Mouse (Mus musculus) heart, embryonic 15.5 days (tissue): ENCODE results near the gene Bmpr1b. TPM values are rescaled to one million over a fixed set of nuclear protein-coding genes. Genes with fewer than 3 reads are reported as not detected.

Experiments
- ATAC-seq: fragments of 200-750 bp; cut with Nextera tagmentation; replicated peaks from 2 replicates; pipeline ENCODE4 v1.8.0; 2017; ENCODE audit warnings: low read depth, moderate TSS enrichment; ENCODE audit not compliant: insufficient number of reproducible peaks, insufficient read depth, low FRiP score
- H3K27ac ChIP-seq: fragments of 300-500 bp; sonication (generic); 2 replicates; pipeline ENCODE4 v1.5.1; 2015; ENCODE audit warnings: mild to moderate bottlenecking, inconsistent platforms
- H3K27me3 ChIP-seq: fragments of 300-500 bp; sonication (generic); 2 replicates; pipeline ENCODE4 v1.6.1; 2015; ENCODE audit warnings: inconsistent platforms
- H3K36me3 ChIP-seq: fragments of 300-500 bp; sonication (generic); 2 replicates; pipeline ENCODE4 v1.6.1; 2015; ENCODE audit warnings: mild to moderate bottlenecking, inconsistent platforms
- H3K4me1 ChIP-seq: fragments of 300-500 bp; sonication (generic); replicated peaks from 2 replicates; pipeline ENCODE4 v1.6.1; 2015; ENCODE audit warnings: inconsistent platforms
- H3K4me2 ChIP-seq: fragments of 300-500 bp; sonication (generic); 2 replicates; pipeline ENCODE4 v1.6.1; 2015; ENCODE audit warnings: inconsistent platforms, mild to moderate bottlenecking, moderate library complexity
- H3K4me3 ChIP-seq: fragments of 300-500 bp; sonication (generic); 2 replicates; pipeline ENCODE4 v1.5.1; 2015; ENCODE audit warnings: mild to moderate bottlenecking, inconsistent platforms
- H3K9ac ChIP-seq: fragments of 300-500 bp; sonication (generic); 2 replicates; pipeline ENCODE4 v1.6.1; 2015; ENCODE audit warnings: mild to moderate bottlenecking, inconsistent platforms
- H3K9me3 ChIP-seq: fragments of 300-500 bp; sonication (generic); replicated peaks from 2 replicates; pipeline ENCODE4 v1.6.1; 2016; ENCODE audit warnings: inconsistent platforms
- WGBS: fragments of 180-500 bp; shearing (Covaris S2); methylation state at CpG from one replicate; pipeline ENCODE4 v1.1.7; 2015; ENCODE audit warnings: mixed read lengths; 5-methylcytosine and 5-hydroxymethylcytosine counted together
- polyA plus RNA-seq: library from polyadenylated mRNA; unstranded; fragments of >200 nt; fragmentation: Nextera tagmentation; extraction: Ambion mirVana; gene quantifications from 2 replicates; pipeline ENCODE4 v1.2.1, GENCODE M21; 2015

Gene Bmpr1b
- polyA plus RNA-seq, 1 experiment from 2014 or later, result 0.59 TPM

- no peaks in the 10 kb centered on the region for H3K4me1 ChIP-seq
- peak; percentile 58 for ATAC-seq
- H3K9me3 ChIP-seq, result no peaks in the 10 kb centered on the region
- H3K4me2 ChIP-seq, result peak overlapping the region; percentile 45; the same call in 1 of the 2 replicates
- no peak overlapping the region for H3K27ac ChIP-seq
- no peak overlapping the region for H3K9ac ChIP-seq
- no peaks in the 10 kb centered on the region for H3K36me3 ChIP-seq
- 16% methylated on average over 13 of the region's 13 CpGs for WGBS
- no peaks in the 10 kb centered on the region for H3K27me3 ChIP-seq
- no peak overlapping the region for H3K4me3 ChIP-seq
Measured at GRCm38 (mm10) chr3:141862816-141863461, 306.3 kb downstream of the Bmpr1b start.

GRCm38 (mm10) chr3:141857123-141857522 lies 312.1 kb downstream of the Bmpr1b start:
- H3K36me3 ChIP-seq, result no peaks in the 10 kb centered on the region
- no peaks in the 10 kb centered on the region for H3K4me1 ChIP-seq
- no peak overlapping the region for H3K4me2 ChIP-seq
- no peaks in the 10 kb centered on the region for H3K27me3 ChIP-seq
- WGBS, result 75% methylated on average over 8 of the region's 8 CpGs
- no peak overlapping the region for H3K4me3 ChIP-seq
- H3K9ac ChIP-seq, result no peak overlapping the region
- ATAC-seq, result no peak
- H3K9me3 ChIP-seq, result no peaks in the 10 kb centered on the region
- no peak overlapping the region for H3K27ac ChIP-seq

- Histone ChIP-seq H3K4me1 (no peaks in the 10 kb centered on the region), H3K9me3 (no peaks in the 10 kb centered on the region), H3K4me3 (no peak overlapping the region), H3K27me3 (no peaks in the 10 kb centered on the region), H3K9ac (no peak overlapping the region), H3K4me2 (no peak overlapping the region), H3K36me3 (no peaks in the 10 kb centered on the region), H3K27ac (no peak overlapping the region)
- no peak for ATAC-seq
- WGBS, result 78% methylated on average over 4 of the region's 4 CpGs
Measured at GRCm38 (mm10) chr3:141854339-141854738, 314.9 kb downstream of the Bmpr1b start.

- Histone ChIP-seq H3K4me2 (no peak overlapping the region), H3K27me3 (no peaks in the 10 kb centered on the region), H3K27ac (no peak overlapping the region), H3K4me1 (no peaks in the 10 kb centered on the region), H3K36me3 (no peaks in the 10 kb centered on the region), H3K9me3 (no peaks in the 10 kb centered on the region), H3K9ac (no peak overlapping the region), H3K4me3 (no peak overlapping the region)
- 73% methylated on average over 7 of the region's 7 CpGs for WGBS
- ATAC-seq, result no peak
Measured at GRCm38 (mm10) chr3:141850141-141850540, 319.1 kb downstream of the Bmpr1b start.

- Histone ChIP-seq H3K9ac (no peak overlapping the region), H3K27me3 (no peaks in the 10 kb centered on the region), H3K4me1 (no peaks in the 10 kb centered on the region), H3K9me3 (no peaks in the 10 kb centered on the region), H3K4me3 (no peak overlapping the region), H3K36me3 (no peaks in the 10 kb centered on the region), H3K4me2 (no peak overlapping the region), H3K27ac (no peak overlapping the region)
- no peak for ATAC-seq
- 69% methylated on average over 1 of the region's 1 CpGs for WGBS
Measured at GRCm38 (mm10) chr3:141849206-141849605, 320.0 kb downstream of the Bmpr1b start.

- no peaks in the 10 kb centered on the region for H3K36me3 ChIP-seq
- H3K9me3 ChIP-seq, result no peaks in the 10 kb centered on the region
- no peak overlapping the region for H3K4me3 ChIP-seq
- no peak for ATAC-seq
- H3K9ac ChIP-seq, result no peak overlapping the region
- no peak overlapping the region for H3K27ac ChIP-seq
- 41% methylated on average over 7 of the region's 7 CpGs for WGBS
- H3K4me2 ChIP-seq, result no peak overlapping the region
- H3K4me1 ChIP-seq, result no peaks in the 10 kb centered on the region
- no peaks in the 10 kb centered on the region for H3K27me3 ChIP-seq
Measured at GRCm38 (mm10) chr3:141838864-141839263, 330.4 kb downstream of the Bmpr1b start.

GRCm38 (mm10) chr3:141831135-141831534 lies 338.1 kb downstream of the Bmpr1b start:
- 20% methylated on average over 3 of the region's 3 CpGs for WGBS
- no peaks in the 10 kb centered on the region for H3K9me3 ChIP-seq
- no peaks in the 10 kb centered on the region for H3K4me1 ChIP-seq
- no peak overlapping the region for H3K4me3 ChIP-seq
- no peak overlapping the region for H3K27ac ChIP-seq
- H3K36me3 ChIP-seq, result no peaks in the 10 kb centered on the region
- H3K27me3 ChIP-seq, result no peaks in the 10 kb centered on the region
- no peak overlapping the region for H3K9ac ChIP-seq
- H3K4me2 ChIP-seq, result no peak overlapping the region
- no peak for ATAC-seq

GRCm38 (mm10) chr3:141828301-141828700 lies 340.9 kb downstream of the Bmpr1b start:
- H3K9me3 ChIP-seq, result no peaks in the 10 kb centered on the region
- H3K4me1 ChIP-seq, result no peaks in the 10 kb centered on the region
- H3K4me3 ChIP-seq, result no peak overlapping the region
- H3K9ac ChIP-seq, result no peak overlapping the region
- H3K36me3 ChIP-seq, result no peaks in the 10 kb centered on the region
- no peak overlapping the region for H3K4me2 ChIP-seq
- 75% methylated on average over 5 of the region's 5 CpGs for WGBS
- H3K27me3 ChIP-seq, result no peaks in the 10 kb centered on the region
- ATAC-seq, result no peak
- no peak overlapping the region for H3K27ac ChIP-seq

- H3K9ac ChIP-seq, result no peak overlapping the region
- no peaks in the 10 kb centered on the region for H3K27me3 ChIP-seq
- ATAC-seq, result no peak
- no peaks in the 10 kb centered on the region for H3K9me3 ChIP-seq
- no peak overlapping the region for H3K27ac ChIP-seq
- H3K4me1 ChIP-seq, result no peaks in the 10 kb centered on the region
- no peak overlapping the region for H3K4me2 ChIP-seq
- no peaks in the 10 kb centered on the region for H3K36me3 ChIP-seq
- H3K4me3 ChIP-seq, result no peak overlapping the region
- WGBS, result 34% methylated on average over 13 of the region's 13 CpGs
Measured at GRCm38 (mm10) chr3:141819331-141819941, 349.8 kb downstream of the Bmpr1b start.

GRCm38 (mm10) chr3:141818615-141819312 lies 350.5 kb downstream of the Bmpr1b start:
- H3K4me2 ChIP-seq, result no peak overlapping the region
- WGBS, result 40% methylated on average over 3 of the region's 3 CpGs

GRCm38 (mm10) chr3:141814776-141815175 lies 354.4 kb downstream of the Bmpr1b start:
- Histone ChIP-seq H3K4me1 (no peaks in the 10 kb centered on the region), H3K4me3 (no peak overlapping the region), H3K36me3 (no peaks in the 10 kb centered on the region), H3K27me3 (no peaks in the 10 kb centered on the region), H3K9me3 (no peaks in the 10 kb centered on the region), H3K9ac (no peak overlapping the region), H3K4me2 (no peak overlapping the region), H3K27ac (no peak overlapping the region)
- 76% methylated on average over 1 of the region's 1 CpGs for WGBS
- no peak for ATAC-seq

More at GRCm38 (mm10) chr3:141818615-141819312, 350.5 kb downstream of the Bmpr1b start:
- Histone ChIP-seq H3K27me3 (no peaks in the 10 kb centered on the region), H3K27ac (no peak overlapping the region), H3K4me1 (no peaks in the 10 kb centered on the region), H3K9me3 (no peaks in the 10 kb centered on the region), H3K36me3 (no peaks in the 10 kb centered on the region), H3K4me3 (no peak overlapping the region), H3K9ac (no peak overlapping the region)
- ATAC-seq, result no peak
